Mouse (Mus musculus) MEL-GATA-1-ER (cell line): ENCODE data around the gene Entpd6.

Source experiments
- DNase-seq: peaks from one replicate; pipeline ENCODE4 v3.0.0-alpha.2; 2012; ENCODE audit warnings: low read depth; ENCODE audit errors: extremely low read depth

The Entpd6 gene

DNA sequence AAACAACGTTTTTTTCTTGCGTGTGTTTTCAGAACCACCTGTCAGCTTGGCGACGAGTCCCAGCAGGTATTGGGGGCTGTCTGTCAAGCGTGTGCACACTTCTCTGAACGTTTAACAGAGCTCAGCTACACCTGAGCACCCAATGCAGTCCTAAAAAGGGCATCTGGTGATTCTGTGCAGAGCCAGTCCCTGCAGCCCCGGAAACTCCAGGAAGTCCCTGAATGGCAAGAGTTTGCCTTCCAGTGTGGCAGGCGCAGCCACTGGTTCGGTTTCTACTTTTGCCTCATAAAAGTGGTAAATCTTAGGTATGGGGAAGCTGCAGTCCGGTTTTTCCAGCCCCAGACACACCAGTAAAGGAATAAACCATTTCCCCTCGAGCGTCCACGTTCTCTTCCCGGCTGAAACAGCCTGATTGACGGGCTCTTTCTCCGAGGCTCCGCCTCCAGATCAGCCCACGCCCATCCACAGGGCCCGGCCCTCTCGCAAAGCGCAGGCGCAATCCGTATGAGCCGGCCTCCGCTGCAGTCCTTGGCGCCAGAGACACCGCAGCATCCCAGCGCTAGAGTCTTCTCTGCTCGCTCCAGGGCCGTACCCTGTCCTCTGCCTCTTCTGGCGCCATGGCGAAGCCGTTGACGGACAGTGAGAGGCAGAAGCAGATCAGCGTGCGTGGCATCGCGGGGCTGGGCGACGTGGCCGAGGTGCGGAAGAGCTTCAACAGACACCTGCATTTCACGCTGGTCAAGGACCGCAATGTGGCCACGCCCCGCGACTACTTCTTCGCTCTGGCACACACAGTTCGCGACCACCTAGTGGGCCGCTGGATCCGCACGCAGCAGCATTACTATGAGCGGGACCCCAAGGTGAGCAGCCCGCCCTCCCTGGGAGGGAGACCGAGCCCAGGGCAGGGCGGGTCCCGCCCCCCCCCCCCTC is 37.7 kb downstream of the Entpd6 start, which contains the start of gene Pygb:
Pygb (plus strand) TSS at position 485 of the 930 bp plus-strand sequence.
- peak; percentile 62 for DNase-seq

- DNase-seq = no peak
Measured at GRCm38 (mm10) chr2:150787234-150787771, 38.5 kb downstream of the Entpd6 start.

GRCm38 (mm10) chr2:150788768-150789550 is 40.1 kb downstream of the Entpd6 start:
- DNase-seq = no peak

GRCm38 (mm10) chr2:150793320-150793719 is 44.5 kb downstream of the Entpd6 start:
- no peak for DNase-seq

DNA sequence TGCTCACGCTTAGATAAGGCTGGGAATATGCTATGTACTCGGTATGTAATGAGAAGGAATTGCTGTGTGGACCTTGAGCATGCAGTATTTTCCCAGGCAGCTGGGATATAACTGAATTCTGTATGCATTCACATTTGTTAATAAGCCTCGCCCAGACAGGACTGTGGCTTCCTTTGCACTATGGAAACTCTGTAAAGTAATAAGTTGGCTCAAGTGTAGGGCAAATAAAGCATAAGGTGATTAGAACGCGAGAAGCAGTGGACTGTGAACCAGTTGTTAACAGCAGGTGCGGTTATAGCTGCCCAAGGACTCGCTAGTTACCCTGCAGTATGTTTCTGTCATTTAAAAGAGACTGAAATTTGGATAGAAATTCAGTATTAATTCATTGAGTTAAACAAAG is 49.2 kb downstream of the Entpd6 start:
- DNase-seq = no peak

DNA sequence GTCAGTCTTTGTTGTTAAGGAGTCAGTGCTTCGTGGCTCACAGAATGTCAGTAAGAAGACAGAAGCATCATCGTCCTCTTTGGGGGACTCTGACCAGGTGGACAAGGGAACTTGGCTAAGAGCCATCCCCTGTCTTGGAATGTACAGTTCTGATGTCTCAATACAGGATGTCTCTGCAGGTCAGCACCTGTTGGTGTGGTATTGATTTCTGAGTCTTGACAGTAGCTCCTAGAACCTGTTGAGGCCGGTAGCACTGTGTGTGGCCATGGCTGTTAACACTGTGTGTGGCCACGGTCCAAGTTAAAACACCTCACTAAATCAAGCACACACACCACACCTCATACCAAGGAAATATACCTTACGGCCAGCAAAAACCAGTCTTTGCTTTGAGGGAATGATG is 51.8 kb downstream of the Entpd6 start:
- DNase-seq = no peak

GRCm38 (mm10) chr2:150803035-150803434 is 54.2 kb downstream of the Entpd6 start:
- no peak for DNase-seq

DNA sequence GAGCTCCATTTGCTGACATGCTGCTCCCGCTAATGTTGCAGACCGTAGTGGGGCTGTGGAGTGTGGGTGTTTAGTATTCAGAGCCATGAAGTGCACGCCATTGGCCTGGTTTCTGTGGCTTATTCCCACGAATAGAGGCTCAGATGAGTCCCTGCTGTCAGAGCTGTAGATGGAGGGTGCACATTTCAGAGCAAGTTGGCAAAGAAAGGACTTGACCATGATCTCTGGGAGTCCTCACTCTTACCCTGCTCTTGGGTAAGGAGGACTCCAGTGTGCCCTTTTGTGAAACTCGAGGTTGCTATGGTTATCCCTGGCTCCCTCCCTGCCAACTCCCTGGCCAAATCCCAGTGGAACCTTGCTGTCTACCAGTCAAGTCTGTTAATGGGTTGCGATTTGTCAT is 59.5 kb downstream of the Entpd6 start:
- DNase-seq = no peak

GRCm38 (mm10) chr2:150808812-150809211 is 60.0 kb downstream of the Entpd6 start:
- no peak for DNase-seq

GRCm38 (mm10) chr2:150810603-150811002 is 61.8 kb downstream of the Entpd6 start:
- no peak for DNase-seq

- no peak for DNase-seq
Measured at GRCm38 (mm10) chr2:150812816-150813215, 64.0 kb downstream of the Entpd6 start.

GRCm38 (mm10) chr2:150816676-150817402 is 68.0 kb downstream of the Entpd6 start:
- DNase-seq = no peak

GRCm38 (mm10) chr2:150818742-150819141 is 69.9 kb downstream of the Entpd6 start:
- DNase-seq = no peak

GRCm38 (mm10) chr2:150820720-150821119 is 71.9 kb downstream of the Entpd6 start:
- no peak for DNase-seq
